Mouse (Mus musculus): ENCODE data around the gene F830045P16Rik. TPM values are rescaled to one million over a fixed set of nuclear protein-coding genes. Genes with fewer than 3 reads are reported as not detected.
A peak's percentile ranks its signal among the peaks of the same experiment; 100 is the strongest.

F830045P16Rik gene
- polyA plus RNA-seq, 1 experiment from 2014 or later = not detected

DNA sequence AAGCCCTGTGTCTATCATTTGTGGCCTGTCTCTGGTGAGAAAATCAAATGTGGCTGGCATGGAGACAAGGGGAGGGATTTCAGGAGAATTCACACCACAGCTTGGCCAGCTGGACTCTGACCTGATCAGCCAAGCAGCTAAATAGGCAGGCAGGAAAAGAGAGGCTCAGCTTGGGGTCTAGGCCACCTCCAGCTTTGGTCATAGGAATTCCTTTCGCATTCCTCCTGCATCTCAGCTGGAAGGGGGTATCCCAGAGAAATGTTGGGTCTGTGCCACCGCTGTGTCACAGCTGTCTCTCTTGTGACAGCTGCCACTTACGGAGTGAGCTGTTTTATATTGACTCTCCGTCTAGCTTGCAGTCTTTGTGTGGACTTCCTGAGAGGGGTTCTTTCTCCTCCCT lies 8.0 kb upstream of the F830045P16Rik start:
- H3K4me1 ChIP-seq = peaks cover 15% of the 10 kb centered on the region
- 19% methylated on average over 4 of the region's 4 CpGs for WGBS
- H3K27me3 ChIP-seq (replicated peaks) = no peaks in the 10 kb centered on the region
- H3K9ac ChIP-seq = no peak overlapping the region
- H3K36me3 ChIP-seq = no peaks in the 10 kb centered on the region
- H3K9me3 ChIP-seq = no peaks in the 10 kb centered on the region
- ATAC-seq (ENCODE audit: extremely low read depth, insufficient number of reproducible peaks, low FRiP score, low TSS enrichment) = no peak
- H3K4me2 ChIP-seq = no peak overlapping the region
- no peak overlapping the region for H3K27ac ChIP-seq (replicated peaks)
- no peak overlapping the region for H3K4me3 ChIP-seq

DNA sequence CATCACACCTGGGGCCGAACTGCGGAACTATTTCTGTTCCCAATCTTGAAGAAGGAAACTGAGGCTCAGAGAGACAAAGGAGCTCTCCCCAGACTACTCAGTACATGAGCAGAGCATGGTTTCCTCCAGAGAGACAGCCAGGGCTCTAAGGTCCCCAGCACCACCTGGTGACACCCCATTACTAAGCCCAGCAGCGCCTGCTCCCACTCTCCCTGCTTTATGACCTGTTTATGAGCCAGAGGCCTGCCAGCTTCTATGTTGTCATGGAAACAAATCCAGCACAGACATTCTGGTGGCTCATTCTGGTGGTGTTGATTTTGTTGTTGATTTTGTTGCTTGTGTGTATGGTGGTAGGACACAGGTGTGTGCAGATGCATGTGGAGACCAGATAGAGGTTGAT lies 3.6 kb upstream of the F830045P16Rik start:
- 76% methylated on average over 3 of the region's 3 CpGs for WGBS
- Histone ChIP-seq H3K27ac (replicated peaks) (no peak overlapping the region), H3K36me3 (no peaks in the 10 kb centered on the region), H3K4me1 (peaks cover 38% of the 10 kb centered on the region), H3K27me3 (replicated peaks) (peaks cover 5% of the 10 kb centered on the region; the same call in 1 of the 2 replicates), H3K9ac (no peak overlapping the region), H3K4me2 (no peak overlapping the region), H3K4me3 (no peak overlapping the region), H3K9me3 (no peaks in the 10 kb centered on the region)
- no peak for ATAC-seq (ENCODE audit: extremely low read depth, insufficient number of reproducible peaks, low FRiP score, low TSS enrichment)

DNA sequence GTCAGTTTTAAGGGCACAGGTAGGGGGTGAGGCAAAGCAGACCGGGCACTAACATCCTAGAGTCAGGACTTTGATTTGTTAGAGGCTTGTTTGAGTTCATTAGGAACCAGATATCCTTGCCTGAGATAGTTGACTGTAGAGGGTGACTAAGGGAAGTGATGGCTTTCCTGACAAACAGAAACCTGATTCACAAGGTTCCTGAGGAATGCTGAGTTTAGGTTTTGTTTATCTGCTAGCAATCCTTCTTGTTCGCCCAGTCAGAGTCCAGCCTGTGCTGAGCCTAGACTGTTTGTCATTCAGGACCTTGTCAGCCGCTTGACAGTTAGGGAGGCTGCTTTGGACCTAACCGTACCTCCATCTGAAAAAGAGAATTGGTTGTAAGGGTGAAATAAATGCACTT lies 2.8 kb upstream of the F830045P16Rik start:
- H3K9ac ChIP-seq = no peak overlapping the region
- 38% methylated on average over 4 of the region's 4 CpGs for WGBS
- ATAC-seq (ENCODE audit: extremely low read depth, insufficient number of reproducible peaks, low FRiP score, low TSS enrichment) = no peak
- no peak overlapping the region for H3K4me2 ChIP-seq
- no peak overlapping the region for H3K27ac ChIP-seq (replicated peaks)
- no peaks in the 10 kb centered on the region for H3K9me3 ChIP-seq
- no peak overlapping the region for H3K4me3 ChIP-seq
- peaks cover 31% of the 10 kb centered on the region for H3K4me1 ChIP-seq
- peaks cover 5% of the 10 kb centered on the region; the same call in 1 of the 2 replicates for H3K27me3 ChIP-seq (replicated peaks)
- no peaks in the 10 kb centered on the region for H3K36me3 ChIP-seq

DNA sequence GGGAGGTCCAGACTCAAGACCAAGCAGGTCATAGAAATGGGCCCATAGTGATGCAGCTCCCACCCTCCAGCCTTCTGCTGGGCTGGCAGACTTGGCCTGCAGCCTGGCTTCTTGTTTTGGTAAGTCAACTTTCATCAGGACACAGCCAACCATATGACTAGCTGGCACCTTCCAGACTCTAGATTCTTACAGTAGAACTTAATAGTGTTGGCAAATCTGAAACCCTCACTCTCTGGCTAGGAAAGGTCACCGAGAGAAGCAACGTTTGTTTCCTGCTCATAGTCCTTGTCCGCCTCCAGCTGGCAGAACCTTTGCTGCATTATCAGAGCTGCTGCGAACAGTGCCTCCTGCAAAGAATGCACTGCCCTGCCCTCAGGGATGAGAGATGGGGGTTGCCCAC lies 1.5 kb upstream of the F830045P16Rik start:
- H3K4me1 ChIP-seq = peaks cover 28% of the 10 kb centered on the region
- no peak for ATAC-seq (ENCODE audit: extremely low read depth, insufficient number of reproducible peaks, low FRiP score, low TSS enrichment)
- no peak overlapping the region for H3K4me3 ChIP-seq
- H3K27me3 ChIP-seq (replicated peaks) = peaks cover 5% of the 10 kb centered on the region; the same call in 1 of the 2 replicates
- H3K4me2 ChIP-seq = no peak overlapping the region
- H3K27ac ChIP-seq (replicated peaks) = no peak overlapping the region
- H3K9me3 ChIP-seq = no peaks in the 10 kb centered on the region
- no peak overlapping the region for H3K9ac ChIP-seq
- WGBS = 44% methylated on average over 4 of the region's 4 CpGs
- H3K36me3 ChIP-seq = no peaks in the 10 kb centered on the region

- H3K36me3 ChIP-seq = no peaks in the 10 kb centered on the region
- 46% methylated on average over 7 of the region's 7 CpGs for WGBS
- no peak for ATAC-seq (ENCODE audit: extremely low read depth, insufficient number of reproducible peaks, low FRiP score, low TSS enrichment)
- H3K27me3 ChIP-seq (replicated peaks) = peaks cover 5% of the 10 kb centered on the region; the same call in 1 of the 2 replicates
- H3K4me1 ChIP-seq = peaks cover 28% of the 10 kb centered on the region
- H3K9ac ChIP-seq = no peak overlapping the region
- no peak overlapping the region for H3K4me3 ChIP-seq
- no peak overlapping the region for H3K27ac ChIP-seq (replicated peaks)
- H3K9me3 ChIP-seq = no peaks in the 10 kb centered on the region
- no peak overlapping the region for H3K4me2 ChIP-seq
Observed at GRCm38 (mm10) chr2:129537360-129537759, 958 bp upstream of the F830045P16Rik start.

DNA sequence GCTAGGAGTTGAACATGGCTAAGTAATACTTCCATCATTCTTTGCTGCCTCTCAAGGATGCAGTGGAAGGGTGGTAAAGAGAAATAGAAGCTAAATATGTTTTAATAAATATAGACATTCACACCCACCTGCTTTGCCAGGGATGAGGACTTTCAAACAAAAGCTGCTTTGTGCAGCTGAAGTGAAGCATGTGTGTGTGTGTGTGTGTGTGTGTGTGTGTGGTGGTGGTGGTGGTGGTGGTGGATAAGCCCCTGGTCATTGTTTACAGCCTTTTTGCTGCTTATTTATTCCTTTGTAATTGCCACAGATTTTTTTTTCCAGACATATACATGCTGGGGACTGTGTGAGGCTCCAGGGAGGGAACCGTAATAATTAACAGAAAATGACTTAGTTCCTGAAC lies 524 bp upstream of the F830045P16Rik start:
- ATAC-seq (ENCODE audit: extremely low read depth, insufficient number of reproducible peaks, low FRiP score, low TSS enrichment) = no peak
- 84% methylated on average over 1 of the region's 1 CpGs for WGBS
- Histone ChIP-seq H3K27me3 (replicated peaks) (peaks cover 5% of the 10 kb centered on the region; the same call in 1 of the 2 replicates), H3K4me3 (no peak overlapping the region), H3K27ac (replicated peaks) (no peak overlapping the region), H3K4me1 (peaks cover 29% of the 10 kb centered on the region), H3K9me3 (no peaks in the 10 kb centered on the region), H3K4me2 (no peak overlapping the region), H3K36me3 (no peaks in the 10 kb centered on the region), H3K9ac (no peak overlapping the region)

- Histone ChIP-seq H3K9me3 (no peaks in the 10 kb centered on the region), H3K27me3 (replicated peaks) (peaks cover 5% of the 10 kb centered on the region; the same call in 1 of the 2 replicates), H3K9ac (no peak overlapping the region), H3K4me1 (peaks cover 34% of the 10 kb centered on the region), H3K36me3 (no peaks in the 10 kb centered on the region), H3K4me2 (no peak overlapping the region), H3K4me3 (no peak overlapping the region), H3K27ac (replicated peaks) (no peak overlapping the region)
- ATAC-seq (ENCODE audit: extremely low read depth, insufficient number of reproducible peaks, low FRiP score, low TSS enrichment) = no peak
- WGBS = 30% methylated on average over 5 of the region's 5 CpGs
Observed at GRCm38 (mm10) chr2:129534886-129535591, 1.4 kb downstream of the F830045P16Rik start.

GRCm38 (mm10) chr2:129531890-129532289 lies 4.5 kb downstream of the F830045P16Rik start:
- Histone ChIP-seq H3K4me1 (peaks cover 26% of the 10 kb centered on the region), H3K4me3 (no peak overlapping the region), H3K27ac (replicated peaks) (no peak overlapping the region), H3K9ac (no peak overlapping the region), H3K4me2 (no peak overlapping the region), H3K36me3 (no peaks in the 10 kb centered on the region), H3K9me3 (no peaks in the 10 kb centered on the region), H3K27me3 (replicated peaks) (peaks cover 5% of the 10 kb centered on the region; the same call in 1 of the 2 replicates)
- no peak for ATAC-seq (ENCODE audit: extremely low read depth, insufficient number of reproducible peaks, low FRiP score, low TSS enrichment)
- 40% methylated on average over 2 of the region's 2 CpGs for WGBS

GRCm38 (mm10) chr2:129531102-129531501 lies 5.3 kb downstream of the F830045P16Rik start:
- H3K9me3 ChIP-seq = no peaks in the 10 kb centered on the region
- no peak overlapping the region for H3K4me3 ChIP-seq
- no peak overlapping the region for H3K4me2 ChIP-seq
- H3K4me1 ChIP-seq = peaks cover 22% of the 10 kb centered on the region
- no peaks in the 10 kb centered on the region for H3K36me3 ChIP-seq
- ATAC-seq (ENCODE audit: extremely low read depth, insufficient number of reproducible peaks, low FRiP score, low TSS enrichment) = no peak
- no peak overlapping the region for H3K9ac ChIP-seq
- H3K27me3 ChIP-seq (replicated peaks) = 0 out of 2 replicates have a peak, but pooled peaks cover 2% of the 10 kb centered on the region
- no peak overlapping the region for H3K27ac ChIP-seq (replicated peaks)

DNA sequence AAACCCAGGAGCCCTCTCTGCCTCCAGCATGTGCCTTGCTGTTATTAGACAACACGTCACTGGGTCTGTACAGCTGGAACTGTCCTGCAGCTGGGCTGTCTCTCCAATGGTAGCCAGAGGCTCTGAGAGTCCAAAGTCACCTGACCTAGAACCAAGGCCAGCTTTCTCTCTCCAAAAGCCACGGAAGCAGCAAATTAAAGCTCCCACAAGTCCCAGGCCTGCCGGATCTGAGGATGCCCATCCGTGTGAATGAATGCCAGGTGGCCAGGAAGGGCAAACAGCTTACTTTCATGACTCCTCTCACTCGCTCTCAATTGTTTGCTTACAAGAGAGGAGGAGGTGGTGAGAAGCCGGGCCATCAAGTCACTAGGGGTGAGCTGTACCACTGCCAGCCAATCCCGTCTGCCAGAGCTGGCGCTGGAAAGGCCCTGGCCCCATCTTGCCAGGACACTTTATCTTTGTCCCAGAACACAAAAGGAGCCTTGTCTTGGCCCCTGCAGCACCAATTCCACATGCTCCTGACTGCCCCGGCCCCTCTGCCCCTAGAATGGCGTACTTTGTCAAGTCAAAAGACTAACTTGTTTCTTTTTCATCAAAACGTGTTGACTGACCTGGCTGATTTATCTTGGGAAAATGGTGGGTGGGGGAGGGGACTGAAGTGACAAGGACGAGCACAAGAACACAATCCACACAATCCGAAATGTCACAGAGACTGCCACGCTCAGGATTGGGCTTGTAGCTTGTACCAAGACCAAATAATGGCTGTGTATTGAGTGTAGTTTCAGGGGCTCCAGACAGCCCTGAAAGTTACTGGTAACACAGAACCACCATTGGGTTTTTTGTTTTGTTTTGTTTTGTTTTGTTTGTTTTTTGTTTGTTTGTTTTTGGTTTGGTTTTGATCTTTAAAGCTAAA lies 6.8 kb downstream of the F830045P16Rik start:
- H3K4me2 ChIP-seq = peak overlapping the region; percentile 22; the same call in 1 of the 2 replicates
- 37% methylated on average over 14 of the region's 14 CpGs for WGBS
- H3K9me3 ChIP-seq = no peaks in the 10 kb centered on the region
- no peaks in the 10 kb centered on the region for H3K36me3 ChIP-seq
- H3K27me3 ChIP-seq (replicated peaks) = no peaks in the 10 kb centered on the region
- H3K9ac ChIP-seq = peak overlapping the region; percentile 16; the same call in 1 of the 2 replicates
- no peak; the same call in 1 of the 2 replicates for ATAC-seq (ENCODE audit: extremely low read depth, insufficient number of reproducible peaks, low FRiP score, low TSS enrichment)
- H3K27ac ChIP-seq (replicated peaks) = no peak overlapping the region
- peaks cover 17% of the 10 kb centered on the region for H3K4me1 ChIP-seq
- H3K4me3 ChIP-seq = no peak overlapping the region

GRCm38 (mm10) chr2:129527916-129528315 lies 8.5 kb downstream of the F830045P16Rik start:
- Histone ChIP-seq H3K27me3 (replicated peaks) (no peaks in the 10 kb centered on the region), H3K4me2 (no peak overlapping the region), H3K36me3 (no peaks in the 10 kb centered on the region), H3K4me1 (peaks cover 17% of the 10 kb centered on the region), H3K4me3 (no peak overlapping the region), H3K27ac (replicated peaks) (no peak overlapping the region), H3K9ac (no peak overlapping the region), H3K9me3 (no peaks in the 10 kb centered on the region)
- no peak for ATAC-seq (ENCODE audit: extremely low read depth, insufficient number of reproducible peaks, low FRiP score, low TSS enrichment)
- 80% methylated on average over 4 of the region's 4 CpGs for WGBS

Measured in heart, embryonic 13.5 days (tissue).